Mouse (Mus musculus): ENCODE data around the gene Nppa. TPM values are rescaled to one million over a fixed set of nuclear protein-coding genes. Genes with fewer than 3 reads are reported as not detected.
A peak's percentile ranks its signal among the peaks of the same experiment; 100 is the strongest.

Nppa gene
- polyA plus RNA-seq, 2 experiments: 0.87 TPM; not detected in 1

- Histone ChIP-seq H3K4me1 (ENCODE audit: control insufficient read depth, insufficient read depth, low read length) (no peaks in the 10 kb centered on the region), H3K9ac (ENCODE audit: low read depth, low read length, severe bottlenecking) (no peak overlapping the region), H3K36me3 (ENCODE audit: control insufficient read depth, insufficient read depth, low read length) (peaks cover 99% of the 10 kb centered on the region), H3K27ac (replicated peaks; ENCODE audit: low read depth, low read length) (no peak overlapping the region), H3K4me2 (replicated peaks; ENCODE audit: low read depth, low read length, severe bottlenecking) (no peak overlapping the region), H3K4me3 (replicated peaks; ENCODE audit: low read length) (no peak overlapping the region), H3K9me3 (ENCODE audit: control insufficient read depth, low read length) (no peaks in the 10 kb centered on the region), H3K27me3 (ENCODE audit: control insufficient read depth, insufficient read depth, low read length) (no peaks in the 10 kb centered on the region)
- TF ChIP-seq POLR2A (IDR thresholded peaks at IDR 0.05; ENCODE audit: borderline replicate concordance, extremely low read depth, insufficient read depth, insufficient read length): no peak
- DNase-seq (ENCODE audit: low spot score) (no peak), ATAC-seq (ENCODE audit: low FRiP score, low read depth) (no peak)
- WGBS: 82% methylated on average over 3 of the region's 3 CpGs
Observed at GRCm38 (mm10) chr4:148011332-148011731, 10.8 kb downstream of the Nppa start.

DNA sequence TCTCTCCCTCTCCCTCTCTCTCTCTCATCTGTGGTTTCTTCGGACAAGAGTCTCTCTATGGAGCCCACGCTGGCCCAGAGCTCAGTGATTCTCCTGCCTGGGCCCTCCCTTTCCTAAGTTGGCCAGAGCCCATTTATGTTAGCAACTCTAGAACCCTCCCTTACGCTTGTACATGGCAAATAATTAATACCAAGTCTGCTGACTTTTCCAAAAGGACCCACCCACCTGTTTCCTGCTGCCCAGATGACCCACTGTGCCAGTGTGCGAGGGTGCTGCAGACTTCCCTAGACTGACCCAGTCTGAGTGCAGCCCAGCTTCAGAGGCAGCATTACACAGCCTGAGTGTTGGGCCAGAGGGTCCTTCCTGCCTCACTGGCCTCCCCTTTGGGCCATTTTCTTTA, 11.7 kb downstream of the Nppa start:
- WGBS: 93% methylated on average over 4 of the region's 4 CpGs
- DNase-seq (ENCODE audit: low spot score) (no peak), ATAC-seq (ENCODE audit: low FRiP score, low read depth) (no peak)
- no peak overlapping the region for H3K9ac ChIP-seq (ENCODE audit: low read depth, low read length, severe bottlenecking)
- H3K4me1 ChIP-seq (ENCODE audit: control insufficient read depth, insufficient read depth, low read length): no peaks in the 10 kb centered on the region
- no peak overlapping the region for H3K4me2 ChIP-seq (replicated peaks; ENCODE audit: low read depth, low read length, severe bottlenecking)
- H3K4me3 ChIP-seq (replicated peaks; ENCODE audit: low read length): no peak overlapping the region
- H3K36me3 ChIP-seq (ENCODE audit: control insufficient read depth, insufficient read depth, low read length): peaks cover 99% of the 10 kb centered on the region
- no peaks in the 10 kb centered on the region for H3K27me3 ChIP-seq (ENCODE audit: control insufficient read depth, insufficient read depth, low read length)
- no peaks in the 10 kb centered on the region for H3K9me3 ChIP-seq (ENCODE audit: control insufficient read depth, low read length)
- no peak for TF ChIP-seq POLR2A (IDR thresholded peaks at IDR 0.05; ENCODE audit: borderline replicate concordance, extremely low read depth, insufficient read depth, insufficient read length)
- H3K27ac ChIP-seq (replicated peaks; ENCODE audit: low read depth, low read length): no peak overlapping the region

DNA sequence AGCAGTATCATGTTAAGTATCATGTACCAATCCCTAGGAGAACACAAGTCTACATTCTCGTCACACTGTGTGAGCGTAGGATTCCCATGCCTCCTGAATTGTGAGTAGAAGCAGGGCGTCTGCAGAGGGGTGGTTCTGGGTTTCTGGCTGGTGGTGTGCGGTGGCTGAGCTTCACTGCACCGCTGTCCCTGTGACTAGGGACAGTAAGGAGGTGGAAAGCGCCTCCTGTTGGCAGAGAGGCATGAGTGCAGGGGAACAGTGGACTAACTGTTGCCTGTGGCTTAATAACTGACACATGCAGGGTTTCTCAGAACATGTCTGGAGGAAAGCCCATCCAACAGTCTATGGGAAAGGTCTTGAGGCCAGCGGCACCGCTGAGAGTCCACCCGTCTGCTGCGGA, 14.9 kb downstream of the Nppa start:
- Histone ChIP-seq H3K4me3 (replicated peaks; ENCODE audit: low read length) (no peak overlapping the region), H3K27ac (replicated peaks; ENCODE audit: low read depth, low read length) (no peak overlapping the region), H3K36me3 (ENCODE audit: control insufficient read depth, insufficient read depth, low read length) (peaks cover 95% of the 10 kb centered on the region), H3K9ac (ENCODE audit: low read depth, low read length, severe bottlenecking) (no peak overlapping the region), H3K4me1 (ENCODE audit: control insufficient read depth, insufficient read depth, low read length) (no peaks in the 10 kb centered on the region), H3K4me2 (replicated peaks; ENCODE audit: low read depth, low read length, severe bottlenecking) (no peak overlapping the region), H3K9me3 (ENCODE audit: control insufficient read depth, low read length) (no peaks in the 10 kb centered on the region), H3K27me3 (ENCODE audit: control insufficient read depth, insufficient read depth, low read length) (no peaks in the 10 kb centered on the region)
- TF ChIP-seq POLR2A (IDR thresholded peaks at IDR 0.05; ENCODE audit: borderline replicate concordance, extremely low read depth, insufficient read depth, insufficient read length): no peak
- 83% methylated on average over 10 of the region's 10 CpGs for WGBS
- no peak for DNase-seq (ENCODE audit: low spot score)
- no peak for ATAC-seq (ENCODE audit: low FRiP score, low read depth)

DNA sequence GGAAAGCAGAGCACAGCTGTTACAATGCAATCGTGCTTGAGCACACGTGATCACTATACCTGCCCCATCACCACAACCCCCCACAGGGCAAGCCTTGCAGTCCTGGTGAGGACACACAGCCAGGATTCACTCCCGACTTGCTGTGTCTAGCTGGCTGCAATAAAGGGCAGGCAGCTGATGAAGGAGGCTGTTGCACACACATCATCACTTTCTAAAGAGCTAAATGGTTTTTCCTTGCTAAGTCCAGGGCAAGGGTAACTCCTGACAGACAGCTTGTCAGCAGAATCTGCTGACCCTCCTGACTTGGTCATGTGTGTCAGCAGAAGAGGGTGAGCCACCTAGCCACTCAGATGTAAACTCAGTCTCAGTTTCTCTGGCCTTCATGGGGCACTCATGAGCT, 16.5 kb downstream of the Nppa start:
- H3K9ac ChIP-seq (ENCODE audit: low read depth, low read length, severe bottlenecking): no peak overlapping the region
- H3K27ac ChIP-seq (replicated peaks; ENCODE audit: low read depth, low read length): no peak overlapping the region
- TF ChIP-seq POLR2A (IDR thresholded peaks at IDR 0.05; ENCODE audit: borderline replicate concordance, extremely low read depth, insufficient read depth, insufficient read length): no peak
- no peaks in the 10 kb centered on the region for H3K27me3 ChIP-seq (ENCODE audit: control insufficient read depth, insufficient read depth, low read length)
- ATAC-seq (ENCODE audit: low FRiP score, low read depth): no peak
- no peaks in the 10 kb centered on the region for H3K4me1 ChIP-seq (ENCODE audit: control insufficient read depth, insufficient read depth, low read length)
- H3K36me3 ChIP-seq (ENCODE audit: control insufficient read depth, insufficient read depth, low read length): peaks cover 92% of the 10 kb centered on the region
- no peaks in the 10 kb centered on the region for H3K9me3 ChIP-seq (ENCODE audit: control insufficient read depth, low read length)
- H3K4me2 ChIP-seq (replicated peaks; ENCODE audit: low read depth, low read length, severe bottlenecking): no peak overlapping the region
- no peak for DNase-seq (ENCODE audit: low spot score)
- WGBS: 80% methylated on average over 3 of the region's 3 CpGs
- no peak overlapping the region for H3K4me3 ChIP-seq (replicated peaks; ENCODE audit: low read length)

- ATAC-seq (ENCODE audit: low FRiP score, low read depth) (peak; percentile 66), DNase-seq (ENCODE audit: low spot score) (no peak)
- WGBS: 80% methylated on average over 2 of the region's 2 CpGs
- Histone ChIP-seq H3K4me3 (replicated peaks; ENCODE audit: low read length) (no peak overlapping the region), H3K27me3 (ENCODE audit: control insufficient read depth, insufficient read depth, low read length) (no peaks in the 10 kb centered on the region), H3K9me3 (ENCODE audit: control insufficient read depth, low read length) (no peaks in the 10 kb centered on the region), H3K9ac (ENCODE audit: low read depth, low read length, severe bottlenecking) (no peak overlapping the region), H3K27ac (replicated peaks; ENCODE audit: low read depth, low read length) (peak overlapping the region; percentile 48; the same call in 1 of the 2 replicates), H3K36me3 (ENCODE audit: control insufficient read depth, insufficient read depth, low read length) (peaks cover 92% of the 10 kb centered on the region), H3K4me1 (ENCODE audit: control insufficient read depth, insufficient read depth, low read length) (no peaks in the 10 kb centered on the region), H3K4me2 (replicated peaks; ENCODE audit: low read depth, low read length, severe bottlenecking) (no peak overlapping the region)
- TF ChIP-seq POLR2A (IDR thresholded peaks at IDR 0.05; ENCODE audit: borderline replicate concordance, extremely low read depth, insufficient read depth, insufficient read length): no peak
Observed at GRCm38 (mm10) chr4:148018410-148018809, 17.9 kb downstream of the Nppa start.

DNA sequence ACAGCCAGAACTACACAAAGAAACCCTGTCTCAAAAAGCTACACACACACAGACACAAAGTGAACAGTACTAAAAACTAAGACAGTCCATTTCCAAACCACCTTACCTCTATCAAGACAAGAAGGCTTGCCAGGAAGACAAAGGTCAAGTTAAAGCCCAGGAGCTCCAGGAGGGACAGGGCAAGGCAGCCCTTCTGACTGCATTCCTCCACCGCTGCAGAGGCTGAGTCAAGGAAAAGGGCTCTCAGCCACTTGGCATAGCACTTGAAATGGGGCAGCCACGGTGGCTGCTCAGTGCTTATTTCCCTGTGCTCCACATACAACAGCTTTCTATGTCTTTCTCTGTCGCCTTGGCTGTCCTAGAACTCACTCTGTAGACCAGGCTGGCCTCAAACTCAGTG, 23.5 kb downstream of the Nppa start:
- no peak for ATAC-seq (ENCODE audit: low FRiP score, low read depth)
- Histone ChIP-seq H3K9ac (ENCODE audit: low read depth, low read length, severe bottlenecking) (no peak overlapping the region), H3K27ac (replicated peaks; ENCODE audit: low read depth, low read length) (no peak overlapping the region), H3K4me2 (replicated peaks; ENCODE audit: low read depth, low read length, severe bottlenecking) (no peak overlapping the region), H3K4me3 (replicated peaks; ENCODE audit: low read length) (no peak overlapping the region), H3K4me1 (ENCODE audit: control insufficient read depth, insufficient read depth, low read length) (no peaks in the 10 kb centered on the region), H3K9me3 (ENCODE audit: control insufficient read depth, low read length) (no peaks in the 10 kb centered on the region), H3K27me3 (ENCODE audit: control insufficient read depth, insufficient read depth, low read length) (no peaks in the 10 kb centered on the region), H3K36me3 (ENCODE audit: control insufficient read depth, insufficient read depth, low read length) (peaks cover 83% of the 10 kb centered on the region)
- WGBS: 92% methylated on average over 3 of the region's 3 CpGs
- no peak for DNase-seq (ENCODE audit: low spot score)
- no peak for TF ChIP-seq POLR2A (IDR thresholded peaks at IDR 0.05; ENCODE audit: borderline replicate concordance, extremely low read depth, insufficient read depth, insufficient read length)

Measured in limb, embryonic 14.5 days (tissue).